Mouse (Mus musculus) small intestine, adult 2 months (tissue): ENCODE data around the gene Rassf3.

Experiments used
- CTCF ChIP-seq: fragments of 200-500 bp; IDR thresholded peaks from 2 replicates; pipeline ENCODE4 v1.5.1; 2012; ENCODE audit warnings: low read depth, mild to moderate bottlenecking, control low read depth, inconsistent platforms, low read length, moderate library complexity, mixed read lengths; ENCODE audit not compliant: insufficient replicate concordance, insufficient read length; ENCODE audit errors: extremely low read depth
- POLR2A ChIP-seq: fragments of 200-500 bp; IDR thresholded peaks from 2 replicates; pipeline ENCODE4 v1.6.1; 2012; ENCODE audit warnings: low read depth, mild to moderate bottlenecking, control low read depth, inconsistent platforms, low read length, moderate library complexity

DNA sequence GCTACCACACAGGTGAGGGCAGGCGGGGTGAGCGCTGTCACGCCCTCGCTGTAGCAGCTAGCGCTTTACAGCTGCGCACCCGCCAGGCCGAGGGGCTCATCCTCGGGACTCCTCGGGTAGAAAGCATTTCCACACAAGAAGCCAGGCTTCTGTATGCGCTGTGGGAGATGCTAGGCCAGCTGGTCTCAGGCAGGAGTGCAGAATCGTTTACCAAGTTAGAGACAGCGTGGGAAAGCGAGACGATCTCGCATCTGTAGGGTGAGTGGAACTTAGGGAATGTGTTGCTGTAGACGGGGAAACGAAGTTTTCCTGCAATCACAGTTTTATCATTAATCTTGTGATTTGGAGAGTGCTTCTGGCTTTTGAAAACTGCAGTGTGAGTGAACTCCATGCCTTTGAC lies 94.9 kb downstream of the Rassf3 start:
- TF ChIP-seq POLR2A = no peak
- TF ChIP-seq CTCF = no peak
